Mouse (Mus musculus): ENCODE data around the gene Cst11.

GRCm38 (mm10) chr2:148751893-148752813 is 19.1 kb downstream of the Cst11 start:
- TF ChIP-seq CTCF (conservative IDR thresholded peaks at IDR 0.05 in 1 of 2, IDR thresholded peaks at IDR 0.05 in 1 of 2; ENCODE audit: low read depth in 2 of 2, low read length in 2 of 2) (peak; percentile 41 to 78), ELF1 (IDR thresholded peaks at IDR 0.05; ENCODE audit: low read depth, low read length) (no peak), USF1 (IDR thresholded peaks at IDR 0.05; ENCODE audit: low read depth, low read length) (no peak), PAX5 (IDR thresholded peaks at IDR 0.05; ENCODE audit: low read length) (no peak), MAX (IDR thresholded peaks at IDR 0.05; ENCODE audit: low read length) (no peak), HCFC1 (IDR thresholded peaks at IDR 0.05; ENCODE audit: low read depth, low read length) (no peak), POLR2A (IDR thresholded peaks at IDR 0.05; ENCODE audit: low read depth, low read length) (no peak)
